Mouse (Mus musculus) neural tube, embryonic 14.5 days (tissue): ENCODE measurements around the gene Lmntd1. TPM values are rescaled to one million over a fixed set of nuclear protein-coding genes. Genes with fewer than 3 reads are reported as not detected.
A peak's percentile ranks its signal among the peaks of the same experiment; 100 is the strongest.

ENCODE experiments used
- ATAC-seq: fragments of 200-750 bp; cut with Nextera tagmentation; 2 replicates; pipeline ENCODE4 v1.8.0; 2017; ENCODE audit warnings: low read depth, mild to moderate bottlenecking, moderate TSS enrichment, moderate library complexity
- H3K27ac ChIP-seq: fragments of 300-500 bp; sonication (generic); 2 replicates; pipeline ENCODE4 v1.5.1; 2014; ENCODE audit warnings: low read depth, mild to moderate bottlenecking, control low read depth, low read length, moderate library complexity, mixed read lengths
- H3K27me3 ChIP-seq: fragments of 300-500 bp; sonication (generic); 2 replicates; pipeline ENCODE4 v1.6.1; 2014; ENCODE audit warnings: low read length; ENCODE audit not compliant: control insufficient read depth, insufficient read depth
- H3K36me3 ChIP-seq: fragments of 300-500 bp; sonication (generic); 2 replicates; pipeline ENCODE4 v1.6.1; 2014; ENCODE audit warnings: low read length, mixed read lengths; ENCODE audit not compliant: control insufficient read depth, insufficient read depth
- H3K4me1 ChIP-seq: fragments of 300-500 bp; sonication (generic); 2 replicates; pipeline ENCODE4 v1.6.1; 2014; ENCODE audit warnings: low read length; ENCODE audit not compliant: control insufficient read depth, insufficient read depth
- H3K4me2 ChIP-seq: fragments of 300-500 bp; sonication (generic); 2 replicates; pipeline ENCODE4 v1.6.1; 2014; ENCODE audit warnings: mild to moderate bottlenecking, low read depth, low read length, control low read depth
- H3K4me3 ChIP-seq: fragments of 300-500 bp; sonication (generic); 2 replicates; pipeline ENCODE4 v1.5.1; 2014; ENCODE audit warnings: low read depth, low read length, control low read depth, mixed read lengths
- H3K9ac ChIP-seq: fragments of 300-500 bp; sonication (generic); replicated peaks from 2 replicates; pipeline ENCODE4 v1.6.1; 2014; ENCODE audit warnings: low read depth, mild to moderate bottlenecking, control low read depth, low read length, mixed read lengths
- H3K9me3 ChIP-seq: fragments of 300-500 bp; sonication (generic); 2 replicates; pipeline ENCODE4 v1.6.1; 2016; ENCODE audit warnings: low read length; ENCODE audit not compliant: control insufficient read depth
- WGBS: fragments of 180-500 bp; shearing (Covaris S2); extraction: QIAGEN DNeasy Blood & Tissue Kit; methylation state at CpG from one replicate; pipeline ENCODE4 v1.1.7; 2014; 5-methylcytosine and 5-hydroxymethylcytosine counted together
- polyA plus RNA-seq: library from polyadenylated mRNA; unstranded; fragments of >200 nt; fragmentation: Nextera tagmentation; extraction: Ambion mirVana; gene quantifications from 2 replicates; pipeline ENCODE4 v1.2.1, GENCODE M21; 2014

Lmntd1 gene
- polyA plus RNA-seq, 1 experiment from 2014 or later: 0.16 TPM

DNA sequence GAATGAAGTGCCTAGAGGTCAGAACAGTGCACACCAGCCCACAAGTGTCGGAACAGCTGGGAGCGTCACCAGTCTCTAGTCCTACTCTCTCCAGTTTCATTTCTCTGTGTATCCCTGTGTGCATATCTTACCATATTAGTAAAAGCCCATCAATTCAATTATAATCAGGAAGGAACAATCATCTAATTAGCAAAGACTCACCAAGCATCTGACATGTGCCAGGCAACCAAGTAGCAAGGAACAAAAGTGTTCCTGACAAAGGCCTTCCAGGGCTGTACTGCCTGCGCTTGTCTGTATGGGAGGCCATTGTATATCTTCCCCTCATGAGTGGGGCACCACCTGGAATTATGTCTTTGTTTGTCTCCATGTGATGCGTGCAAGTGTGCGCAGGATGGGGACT, 3.2 kb downstream of the Lmntd1 start:
- Histone ChIP-seq H3K4me3 (no peak overlapping the region), H3K9ac (no peak overlapping the region), H3K27me3 (no peaks in the 10 kb centered on the region), H3K27ac (no peak overlapping the region), H3K4me1 (no peaks in the 10 kb centered on the region), H3K9me3 (no peaks in the 10 kb centered on the region), H3K36me3 (no peaks in the 10 kb centered on the region), H3K4me2 (no peak overlapping the region)
- ATAC-seq: no peak
- 87% methylated on average over 5 of the region's 5 CpGs for WGBS

- H3K4me2 ChIP-seq: no peak overlapping the region
- H3K9ac ChIP-seq: no peak overlapping the region
- no peak overlapping the region for H3K27ac ChIP-seq
- H3K36me3 ChIP-seq: no peaks in the 10 kb centered on the region
- H3K27me3 ChIP-seq: no peaks in the 10 kb centered on the region
- peaks cover 8% of the 10 kb centered on the region; the same call in 1 of the 2 replicates for H3K4me1 ChIP-seq
- no peak for ATAC-seq
- WGBS: 88% methylated on average over 5 of the region's 5 CpGs
- no peak overlapping the region for H3K4me3 ChIP-seq
- H3K9me3 ChIP-seq: no peaks in the 10 kb centered on the region
Measured at GRCm38 (mm10) chr6:145608693-145609092, 5.4 kb downstream of the Lmntd1 start.

GRCm38 (mm10) chr6:145607746-145608145, 6.4 kb downstream of the Lmntd1 start:
- no peak for ATAC-seq
- no peaks in the 10 kb centered on the region for H3K27me3 ChIP-seq
- no peak overlapping the region for H3K4me3 ChIP-seq
- H3K9me3 ChIP-seq: no peaks in the 10 kb centered on the region
- H3K36me3 ChIP-seq: no peaks in the 10 kb centered on the region
- H3K4me1 ChIP-seq: peaks cover 8% of the 10 kb centered on the region; the same call in 1 of the 2 replicates
- no peak overlapping the region for H3K4me2 ChIP-seq
- no peak overlapping the region for H3K27ac ChIP-seq
- H3K9ac ChIP-seq: no peak overlapping the region
- WGBS: 91% methylated on average over 4 of the region's 4 CpGs

DNA sequence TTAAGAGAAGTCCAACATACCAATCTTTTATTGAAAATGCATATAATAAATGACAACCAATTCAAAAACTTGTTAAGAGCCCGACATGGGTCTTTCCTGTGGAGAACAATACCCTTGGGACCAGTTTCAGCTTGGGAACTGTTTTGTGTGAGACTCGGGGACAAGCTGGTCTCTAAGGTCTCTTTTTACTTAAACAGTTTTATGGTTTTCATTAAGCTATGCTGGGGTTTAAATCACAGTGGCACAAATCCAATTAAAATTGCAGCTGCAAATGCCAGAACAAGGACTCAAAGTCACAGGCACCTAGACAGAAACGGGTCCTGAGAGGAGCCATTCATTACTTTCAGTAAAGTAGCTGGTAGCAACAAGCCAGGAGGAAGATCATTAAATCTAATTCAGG, 8.9 kb downstream of the Lmntd1 start:
- ATAC-seq: 0 out of 2 replicates have a peak, but pooled peaks have one; percentile 25

GRCm38 (mm10) chr6:145604648-145605047, 9.5 kb downstream of the Lmntd1 start:
- no peak overlapping the region for H3K27ac ChIP-seq

More for the DNA sequence above, 8.9 kb downstream of the Lmntd1 start:
- Histone ChIP-seq H3K9ac (no peak overlapping the region), H3K4me3 (no peak overlapping the region), H3K27ac (no peak overlapping the region), H3K27me3 (no peaks in the 10 kb centered on the region), H3K4me1 (peaks cover 8% of the 10 kb centered on the region; the same call in 1 of the 2 replicates), H3K9me3 (no peaks in the 10 kb centered on the region), H3K36me3 (no peaks in the 10 kb centered on the region), H3K4me2 (no peak overlapping the region)
- 6% methylated on average over 3 of the region's 3 CpGs for WGBS

DNA sequence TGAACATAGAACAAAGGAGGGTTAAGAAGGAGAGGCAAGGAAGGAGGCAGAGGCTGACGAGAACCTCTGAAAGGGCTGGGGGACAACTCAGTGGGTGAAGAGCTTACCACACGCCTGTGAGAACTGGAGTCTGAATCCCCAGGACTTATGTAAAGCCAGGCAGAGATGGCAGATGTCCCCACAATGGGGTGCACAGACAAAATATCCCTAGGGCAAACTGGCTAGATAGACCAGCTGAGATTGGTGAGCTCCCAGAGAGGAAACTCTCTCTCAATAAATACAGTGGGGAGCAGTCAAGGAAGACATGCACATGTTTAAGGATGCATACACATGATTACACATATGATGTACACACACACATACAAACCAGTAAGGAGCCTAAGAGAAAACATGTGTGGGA, 10.0 kb downstream of the Lmntd1 start:
- whole genome bisulfite sequencing: 12% methylated on average over 2 of the region's 2 CpGs
- Histone ChIP-seq H3K9ac (no peak overlapping the region), H3K4me2 (no peak overlapping the region), H3K4me1 (peaks cover 8% of the 10 kb centered on the region; the same call in 1 of the 2 replicates), H3K9me3 (no peaks in the 10 kb centered on the region), H3K27me3 (no peaks in the 10 kb centered on the region), H3K4me3 (no peak overlapping the region), H3K27ac (no peak overlapping the region), H3K36me3 (no peaks in the 10 kb centered on the region)
- no peak for ATAC-seq

More at GRCm38 (mm10) chr6:145604648-145605047, 9.5 kb downstream of the Lmntd1 start:
- Histone ChIP-seq H3K9ac (no peak overlapping the region), H3K4me1 (peaks cover 8% of the 10 kb centered on the region; the same call in 1 of the 2 replicates), H3K9me3 (no peaks in the 10 kb centered on the region), H3K27me3 (no peaks in the 10 kb centered on the region), H3K4me3 (no peak overlapping the region), H3K36me3 (no peaks in the 10 kb centered on the region), H3K4me2 (no peak overlapping the region)
- WGBS: 73% methylated on average over 4 of the region's 4 CpGs
- no peak for ATAC-seq

- no peaks in the 10 kb centered on the region for H3K4me1 ChIP-seq
- no peak overlapping the region for H3K4me2 ChIP-seq
- no peak overlapping the region for H3K4me3 ChIP-seq
- no peaks in the 10 kb centered on the region for H3K9me3 ChIP-seq
- H3K27me3 ChIP-seq: no peaks in the 10 kb centered on the region
- no peak for ATAC-seq
- H3K27ac ChIP-seq: no peak overlapping the region
- no peak overlapping the region for H3K9ac ChIP-seq
- 69% methylated on average over 11 of the region's 11 CpGs for WGBS
- H3K36me3 ChIP-seq: no peaks in the 10 kb centered on the region
Measured at GRCm38 (mm10) chr6:145598794-145599555, 15.1 kb downstream of the Lmntd1 start.

- 88% methylated on average over 4 of the region's 4 CpGs for WGBS
- H3K4me1 ChIP-seq: 0 out of 2 replicates have a peak, but pooled peaks cover 4% of the 10 kb centered on the region
- no peak overlapping the region for H3K27ac ChIP-seq
- H3K27me3 ChIP-seq: no peaks in the 10 kb centered on the region
- no peak for ATAC-seq
- no peak overlapping the region for H3K9ac ChIP-seq
- no peaks in the 10 kb centered on the region for H3K36me3 ChIP-seq
- no peak overlapping the region for H3K4me3 ChIP-seq
- no peaks in the 10 kb centered on the region for H3K9me3 ChIP-seq
- H3K4me2 ChIP-seq: no peak overlapping the region
Measured at GRCm38 (mm10) chr6:145595905-145596304, 18.2 kb downstream of the Lmntd1 start.

- Histone ChIP-seq H3K4me3 (no peak overlapping the region), H3K27ac (no peak overlapping the region), H3K4me2 (no peak overlapping the region), H3K9me3 (no peaks in the 10 kb centered on the region), H3K9ac (no peak overlapping the region), H3K36me3 (no peaks in the 10 kb centered on the region), H3K4me1 (0 out of 2 replicates have a peak, but pooled peaks cover 4% of the 10 kb centered on the region), H3K27me3 (no peaks in the 10 kb centered on the region)
- 51% methylated on average over 7 of the region's 7 CpGs for WGBS
- no peak for ATAC-seq
Measured at GRCm38 (mm10) chr6:145593991-145594390, 20.1 kb downstream of the Lmntd1 start.
